Mouse (Mus musculus) liver, postnatal 0 days (tissue): ENCODE data around the gene Chit1. TPM values are rescaled to one million over a fixed set of nuclear protein-coding genes. Genes with fewer than 3 reads are reported as not detected.

Experiments used
- ATAC-seq: fragments of 200-750 bp; cut with Nextera tagmentation; 2 replicates; pipeline ENCODE4 v1.8.0; 2017; ENCODE audit warnings: mild to moderate bottlenecking, moderate library complexity
- DNase-seq: peaks from one replicate; pipeline ENCODE4 v3.0.0-alpha.2; 2016
- H3K27ac ChIP-seq: fragments of 300-500 bp; sonication (generic); 2 replicates; pipeline ENCODE4 v1.5.1; 2014; ENCODE audit warnings: antibody characterized with exemption, moderate library complexity, mild to moderate bottlenecking, low read depth
- H3K27me3 ChIP-seq: fragments of 300-500 bp; sonication (generic); 2 replicates; pipeline ENCODE4 v1.6.1; 2014; ENCODE audit warnings: low read length, control low read depth, mixed read lengths; ENCODE audit not compliant: insufficient read depth
- H3K36me3 ChIP-seq: fragments of 300-500 bp; sonication (generic); replicated peaks from 2 replicates; pipeline ENCODE4 v1.6.1; 2014; ENCODE audit warnings: mild to moderate bottlenecking, control low read depth, low read length, moderate library complexity, mixed read lengths; ENCODE audit not compliant: insufficient read depth
- H3K4me1 ChIP-seq: fragments of 300-500 bp; sonication (generic); 2 replicates; pipeline ENCODE4 v1.6.1; 2014; ENCODE audit warnings: antibody characterized with exemption, mild to moderate bottlenecking, control low read depth; ENCODE audit not compliant: insufficient read depth
- H3K4me2 ChIP-seq: fragments of 300-500 bp; sonication (generic); 2 replicates; pipeline ENCODE4 v1.6.1; 2014; ENCODE audit warnings: low read depth, mild to moderate bottlenecking, low read length, moderate library complexity, mixed read lengths
- H3K4me3 ChIP-seq: fragments of 300-500 bp; sonication (generic); 2 replicates; pipeline ENCODE4 v1.5.1; 2014; ENCODE audit warnings: low read depth, low read length
- H3K9ac ChIP-seq: fragments of 300-500 bp; sonication (generic); replicated peaks from 2 replicates; pipeline ENCODE4 v1.6.1; 2014; ENCODE audit warnings: mild to moderate bottlenecking, moderate library complexity
- H3K9me3 ChIP-seq: fragments of 300-500 bp; sonication (generic); 2 replicates; pipeline ENCODE4 v1.6.1; 2016; ENCODE audit warnings: mild to moderate bottlenecking, control low read depth, low read length, mixed read lengths
- CTCF ChIP-seq: sonication (generic); IDR thresholded peaks from 2 replicates; pipeline ENCODE4 v1.5.1; 2016; ENCODE audit warnings: antibody characterized with exemption, low read depth
- EP300 ChIP-seq: IDR thresholded peaks from 2 replicates; pipeline ENCODE4 v1.6.1; 2016; ENCODE audit warnings: antibody characterized with exemption, low read depth, mild to moderate bottlenecking
- WGBS: fragments of 180-500 bp; shearing (Covaris S2); extraction: QIAGEN DNeasy Blood & Tissue Kit; methylation state at CpG from one replicate; pipeline ENCODE4 v1.1.7; 2014; ENCODE audit not compliant: insufficient replicate concordance; 5-methylcytosine and 5-hydroxymethylcytosine counted together
- polyA plus RNA-seq: library from polyadenylated mRNA; unstranded; fragments of >200 nt; fragmentation: Nextera tagmentation; extraction: Ambion mirVana; gene quantifications from 2 replicates; pipeline ENCODE4 v1.2.1, GENCODE M21; 2015

Chit1 gene
- polyA plus RNA-seq, 1 experiment from 2014 or later: 0.26 TPM

DNA sequence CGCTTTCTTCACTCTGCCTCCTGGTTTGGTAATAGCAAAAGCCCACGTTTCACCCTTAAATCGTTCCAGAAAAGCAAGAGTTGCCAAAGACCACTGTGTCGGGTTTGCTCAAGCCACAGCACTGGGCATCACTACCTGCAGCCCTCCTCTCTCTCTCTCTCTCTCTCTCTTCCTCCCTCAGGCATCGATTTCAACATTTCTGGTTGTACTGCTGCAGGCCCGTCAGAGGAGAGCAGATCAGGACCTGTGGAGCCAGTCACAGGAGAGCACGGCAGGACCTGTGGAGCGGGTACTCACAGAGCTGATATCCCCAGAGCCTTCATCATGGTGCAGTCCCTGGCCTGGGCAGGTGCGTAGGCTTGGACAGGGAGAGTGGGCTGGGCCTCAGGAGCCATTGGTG is 27.4 kb downstream of the Chit1 start:
- Histone ChIP-seq H3K27me3 (no peaks in the 10 kb centered on the region), H3K4me2 (no peak overlapping the region), H3K36me3 (no peaks in the 10 kb centered on the region), H3K9me3 (no peaks in the 10 kb centered on the region), H3K27ac (no peak overlapping the region), H3K4me3 (no peak overlapping the region), H3K9ac (no peak overlapping the region), H3K4me1 (no peaks in the 10 kb centered on the region)
- no peak for DNase-seq
- no peak for ATAC-seq
- TF ChIP-seq EP300 (no peak), CTCF (no peak)
- WGBS: 78% methylated on average over 9 of the region's 9 CpGs

DNA sequence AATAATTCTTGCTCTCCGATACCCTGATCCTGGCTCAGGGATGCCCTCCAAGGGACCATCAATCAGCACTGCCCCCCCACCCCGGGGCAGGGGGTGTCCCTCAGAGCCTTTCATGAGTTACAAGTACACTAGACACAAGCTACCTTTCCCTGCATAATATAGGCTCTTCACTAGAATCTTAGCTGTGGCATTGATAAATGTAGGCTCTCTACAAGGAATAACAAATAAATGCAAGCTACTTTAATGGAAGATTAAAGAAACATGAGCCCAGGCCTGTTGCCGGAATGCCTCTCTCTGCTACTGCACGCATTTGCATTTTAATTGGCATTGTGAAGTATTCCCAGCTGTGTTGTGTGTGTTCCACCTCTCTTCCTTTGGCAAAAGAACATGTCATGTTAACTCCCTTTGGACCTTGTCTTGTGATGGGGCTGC is 31.3 kb downstream of the Chit1 start:
- ATAC-seq (no peak), DNase-seq (no peak)
- Histone ChIP-seq H3K36me3 (no peaks in the 10 kb centered on the region), H3K27me3 (no peaks in the 10 kb centered on the region), H3K4me1 (no peaks in the 10 kb centered on the region), H3K9me3 (no peaks in the 10 kb centered on the region), H3K4me2 (no peak overlapping the region), H3K9ac (no peak overlapping the region), H3K27ac (no peak overlapping the region), H3K4me3 (no peak overlapping the region)
- 74% methylated on average over 4 of the region's 4 CpGs for WGBS
- TF ChIP-seq EP300 (no peak), CTCF (no peak)

DNA sequence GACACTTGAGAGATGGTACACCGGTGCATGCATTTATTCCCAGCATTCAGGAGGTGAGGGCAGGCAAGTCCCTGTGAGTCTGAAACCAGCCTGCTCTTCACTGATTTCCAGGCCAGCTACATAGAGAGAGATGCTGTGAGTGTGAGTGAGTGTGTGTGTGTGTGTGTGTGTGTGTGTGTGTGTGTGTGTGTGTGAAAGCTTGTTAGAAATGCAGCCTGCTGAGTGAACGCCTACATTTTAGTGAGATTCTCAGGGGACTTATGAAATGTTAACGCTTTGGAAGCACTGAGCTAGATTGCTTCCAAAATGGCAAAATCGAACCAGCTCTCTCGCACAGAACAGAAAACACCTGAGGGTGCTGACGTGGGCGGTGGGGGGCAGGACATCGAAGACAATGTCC is 35.0 kb downstream of the Chit1 start:
- 78% methylated on average over 8 of the region's 8 CpGs for WGBS
- Histone ChIP-seq H3K9me3 (no peaks in the 10 kb centered on the region), H3K27me3 (no peaks in the 10 kb centered on the region), H3K4me3 (no peak overlapping the region), H3K4me2 (no peak overlapping the region), H3K36me3 (no peaks in the 10 kb centered on the region), H3K9ac (no peak overlapping the region), H3K27ac (no peak overlapping the region), H3K4me1 (no peaks in the 10 kb centered on the region)
- TF ChIP-seq CTCF (no peak), EP300 (no peak)
- DNase-seq (no peak), ATAC-seq (no peak)

DNA sequence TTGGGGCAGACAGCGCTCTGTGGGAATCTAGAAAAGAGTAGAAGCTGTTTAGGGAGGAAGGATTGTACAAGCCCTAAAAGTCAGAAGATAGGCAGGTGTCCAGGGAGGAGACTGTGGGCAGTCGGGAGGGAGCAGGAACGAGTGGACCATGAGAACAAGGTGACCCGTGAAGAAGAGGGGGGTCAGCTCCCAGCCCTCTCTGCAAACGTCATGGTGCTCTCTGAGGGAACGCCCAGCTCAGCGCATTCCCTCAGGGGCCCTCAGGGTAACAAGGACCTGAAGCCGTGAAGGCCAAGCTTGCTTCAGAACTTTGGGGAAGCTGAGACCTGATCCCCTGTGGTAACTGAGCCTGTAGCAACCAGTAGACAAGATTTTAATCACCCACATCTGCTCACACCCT is 39.0 kb downstream of the Chit1 start:
- H3K9me3 ChIP-seq: no peaks in the 10 kb centered on the region
- WGBS: 61% methylated on average over 8 of the region's 8 CpGs
- no peaks in the 10 kb centered on the region for H3K27me3 ChIP-seq
- no peaks in the 10 kb centered on the region for H3K36me3 ChIP-seq
- no peak for ATAC-seq
- no peak for TF ChIP-seq EP300
- TF ChIP-seq CTCF: no peak
- no peak overlapping the region for H3K4me2 ChIP-seq
- no peak overlapping the region for H3K27ac ChIP-seq
- no peak overlapping the region for H3K4me3 ChIP-seq
- DNase-seq: no peak
- no peaks in the 10 kb centered on the region for H3K4me1 ChIP-seq
- no peak overlapping the region for H3K9ac ChIP-seq

DNA sequence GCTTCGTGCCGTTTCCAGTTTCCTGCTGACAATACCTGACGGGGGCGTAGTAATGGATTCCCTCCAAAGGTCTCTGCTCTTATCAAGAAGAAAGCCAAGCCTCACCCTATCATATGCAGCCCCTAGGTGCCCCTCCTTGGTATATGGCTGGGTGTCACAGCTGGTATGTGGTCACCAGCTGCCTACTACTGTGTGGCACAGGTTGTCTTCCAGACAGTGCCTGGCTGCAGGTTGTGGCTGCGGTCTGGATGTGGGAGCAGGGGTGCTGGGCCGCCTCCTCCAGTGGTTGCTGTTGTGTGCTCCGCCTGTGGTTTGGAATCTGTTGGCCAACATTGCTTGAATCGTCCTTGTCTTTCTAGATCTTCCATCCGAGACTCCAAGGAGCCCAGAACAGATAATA is 39.7 kb downstream of the Chit1 start:
- DNase-seq (no peak), ATAC-seq (no peak)
- Histone ChIP-seq H3K36me3 (no peaks in the 10 kb centered on the region), H3K27me3 (no peaks in the 10 kb centered on the region), H3K27ac (no peak overlapping the region), H3K4me2 (no peak overlapping the region), H3K9ac (no peak overlapping the region), H3K4me1 (no peaks in the 10 kb centered on the region), H3K4me3 (no peak overlapping the region), H3K9me3 (no peaks in the 10 kb centered on the region)
- WGBS: 82% methylated on average over 9 of the region's 9 CpGs
- no peak for TF ChIP-seq CTCF

DNA sequence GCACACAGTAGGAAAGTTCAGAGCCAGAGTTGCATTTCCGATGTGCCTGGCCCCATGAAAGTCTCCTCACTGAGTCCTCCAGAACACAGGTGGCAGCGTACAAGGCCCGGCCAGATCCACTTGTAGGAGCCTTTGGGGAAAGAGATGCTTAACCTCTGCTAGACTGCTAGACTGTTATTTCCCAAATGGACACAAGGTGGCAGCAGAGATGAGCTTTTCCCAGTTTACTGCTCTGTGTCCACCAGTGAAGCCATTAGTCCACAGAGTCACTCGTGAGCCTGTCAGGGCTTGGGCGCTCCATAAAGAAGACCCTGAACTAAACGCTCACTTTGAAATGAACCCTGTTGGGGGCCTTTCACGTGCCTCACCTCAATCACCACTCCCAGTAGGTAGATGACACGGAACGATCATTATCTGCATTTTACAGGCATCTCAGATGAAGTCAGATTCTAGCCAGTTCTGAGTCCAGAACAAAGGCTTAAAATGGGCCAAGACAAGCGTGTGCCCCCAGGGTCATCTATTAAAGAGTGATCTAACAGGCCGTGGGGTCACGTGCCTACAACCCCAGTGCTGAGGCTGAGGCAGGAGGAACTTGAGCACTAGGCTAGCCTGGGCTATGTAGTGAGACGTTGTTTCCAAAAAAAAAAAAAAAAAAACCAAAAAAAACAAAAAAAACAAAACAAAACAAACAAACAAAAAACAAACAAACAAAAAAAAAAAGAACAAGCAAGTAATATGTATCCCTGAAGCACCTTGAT is 40.8 kb downstream of the Chit1 start:
- H3K4me1 ChIP-seq: no peaks in the 10 kb centered on the region
- peak; percentile 88 for DNase-seq

More for the DNA sequence above, 40.8 kb downstream of the Chit1 start:
- H3K27ac ChIP-seq: no peak overlapping the region
- no peaks in the 10 kb centered on the region for H3K36me3 ChIP-seq
- 22% methylated on average over 13 of the region's 13 CpGs for WGBS
- H3K27me3 ChIP-seq: no peaks in the 10 kb centered on the region
- peak; percentile 95 for TF ChIP-seq CTCF
- TF ChIP-seq EP300: no peak
- no peak overlapping the region for H3K9ac ChIP-seq
- H3K4me3 ChIP-seq: no peak overlapping the region
- no peaks in the 10 kb centered on the region for H3K9me3 ChIP-seq
- ATAC-seq: peak; percentile 76
- no peak overlapping the region for H3K4me2 ChIP-seq
